Mouse (Mus musculus) heart, adult 8-10 months (tissue): Measurements from ENCODE around the gene Bcas3. TPM values are rescaled to one million over a fixed set of nuclear protein-coding genes. Genes with fewer than 3 reads are reported as not detected.

Experiments
- DNase-seq: peaks from one replicate; pipeline ENCODE4 v3.0.0; 2022; ENCODE audit warnings: low spot score
- total RNA-seq, 4 experiments: library from RNA; stranded (reverse); gene quantifications; 2 replicates each; pipeline ENCODE4 v1.2.4; 2022

Gene Bcas3
- total RNA-seq, 4 experiments from 2014 or later, result 35.3 to 44.4 (median 42.9) TPM

- no peak for DNase-seq
These were observed 395.9 kb downstream of the Bcas3 start for GRCm38 (mm10) chr11:85748891-85749290.

DNA sequence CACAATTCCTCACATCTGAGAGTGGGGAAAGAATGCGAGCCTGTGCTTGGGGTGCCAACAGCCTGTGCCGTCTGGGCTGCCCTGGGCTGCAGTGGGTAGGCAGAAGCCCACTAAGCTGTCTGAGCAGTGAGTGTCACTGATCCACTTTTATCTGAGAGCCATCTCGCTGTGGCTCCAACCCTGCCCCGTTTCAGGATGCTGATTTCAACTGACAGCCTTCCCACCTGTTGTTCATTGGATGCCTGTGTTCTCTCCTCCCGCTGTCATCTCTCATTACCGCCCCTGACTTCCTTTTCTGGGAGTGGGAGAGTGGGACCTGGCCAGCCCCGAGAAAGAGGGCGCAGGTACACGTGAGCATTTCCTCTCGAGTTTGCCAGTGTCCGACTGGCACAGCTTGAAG is 398.2 kb downstream of the Bcas3 start:
- DNase-seq, result no peak

GRCm38 (mm10) chr11:85754631-85755502 is 401.9 kb downstream of the Bcas3 start:
- DNase-seq, result no peak

DNA sequence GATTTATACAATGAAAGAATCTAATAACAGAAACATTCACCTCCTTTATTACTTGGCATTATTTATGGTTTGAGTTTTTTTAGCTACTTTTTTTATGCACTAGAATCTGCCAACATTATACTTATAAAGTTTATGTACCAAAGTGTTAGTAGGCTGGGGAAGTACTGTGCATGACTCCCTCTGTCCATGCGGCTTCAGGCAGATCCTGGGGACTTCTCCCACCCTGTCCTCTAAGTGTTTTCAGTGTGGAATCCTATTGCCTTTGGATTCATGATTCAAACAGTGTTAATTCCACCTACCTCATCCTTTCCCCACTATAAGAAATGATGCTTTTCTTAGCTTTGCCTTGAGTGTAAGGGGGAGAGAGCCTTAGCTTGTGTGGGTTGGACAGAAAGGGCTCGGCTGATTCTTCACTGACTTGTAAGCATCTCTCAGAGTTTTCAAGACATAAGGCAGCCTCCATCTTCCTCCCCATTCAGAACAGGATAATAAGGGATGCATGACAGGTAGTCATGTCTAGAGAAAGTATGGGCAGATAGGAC is 402.6 kb downstream of the Bcas3 start:
- DNase-seq, result no peak

GRCm38 (mm10) chr11:85758891-85759290 is 405.9 kb downstream of the Bcas3 start:
- DNase-seq, result no peak

DNA sequence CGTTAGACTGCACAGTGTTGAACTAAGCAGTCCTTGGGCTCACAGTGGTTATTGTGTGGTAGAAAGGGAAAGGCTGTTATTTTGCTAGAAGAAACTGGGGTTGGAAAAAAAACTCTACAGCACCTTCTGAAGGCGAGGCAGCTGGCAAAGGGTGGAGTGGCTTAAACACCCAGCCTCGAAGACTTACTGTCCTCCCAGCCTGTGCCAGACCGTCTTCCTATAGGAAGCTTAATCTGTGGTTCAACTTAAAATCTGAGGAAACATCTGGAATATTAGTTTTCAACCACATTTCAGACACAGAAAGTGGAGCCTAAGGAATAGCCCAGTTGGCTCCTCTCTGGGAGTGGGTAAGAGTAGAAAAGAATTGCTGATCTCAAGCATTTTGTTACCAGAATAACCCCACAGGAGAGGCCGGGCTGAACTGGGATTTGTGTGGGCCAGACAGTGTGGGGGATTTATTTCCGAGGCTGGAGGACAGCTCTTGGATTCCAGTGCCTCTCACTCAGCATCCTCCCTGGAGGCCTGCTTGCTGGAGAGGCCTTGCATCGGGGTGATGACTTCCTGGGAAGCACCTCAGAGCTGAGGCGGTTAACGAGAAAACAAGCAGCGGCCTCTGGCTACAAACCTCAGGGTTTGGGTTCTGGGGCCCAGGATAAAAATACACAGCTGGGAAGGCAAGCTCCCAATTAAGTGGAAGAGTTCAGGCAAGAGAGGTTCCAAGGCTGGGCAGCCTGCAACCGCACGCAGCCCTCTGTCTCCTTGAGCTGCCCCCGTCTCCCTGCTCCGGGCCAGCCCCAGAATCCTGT is 406.9 kb downstream of the Bcas3 start:
- DNase-seq, result peak; percentile 68

DNA sequence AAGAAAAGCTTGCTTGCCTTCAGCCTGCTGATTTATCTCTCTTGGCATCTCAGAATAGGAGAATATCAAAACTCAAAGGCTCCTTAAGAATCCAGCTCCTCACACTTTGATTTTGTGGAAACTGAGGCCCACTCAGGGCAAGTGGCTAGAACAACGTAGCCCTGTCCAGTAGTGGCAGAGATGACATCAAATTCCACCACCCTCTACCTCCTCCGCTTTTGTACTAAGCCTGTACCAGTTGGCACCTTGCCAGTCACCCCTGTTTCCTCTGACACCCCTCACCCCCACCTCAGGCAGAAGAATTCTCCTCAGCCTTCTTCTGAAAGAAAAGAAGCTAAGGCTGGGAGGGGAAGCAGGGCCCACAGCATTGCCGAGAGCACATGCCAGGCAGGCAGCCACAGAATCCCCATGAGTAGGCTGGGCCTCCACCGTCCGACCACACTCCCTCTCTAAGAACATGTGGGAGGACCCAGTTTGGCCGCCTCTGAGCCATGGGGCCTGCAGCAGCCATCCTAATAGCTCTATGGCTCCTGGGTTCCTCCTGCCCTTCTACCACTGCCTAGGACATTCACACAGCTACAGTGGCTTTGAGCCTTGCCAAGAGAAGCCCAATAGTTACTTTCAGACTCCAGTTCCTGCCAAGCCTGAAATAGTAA is 407.6 kb downstream of the Bcas3 start:
- DNase-seq, result peak; percentile 57

DNA sequence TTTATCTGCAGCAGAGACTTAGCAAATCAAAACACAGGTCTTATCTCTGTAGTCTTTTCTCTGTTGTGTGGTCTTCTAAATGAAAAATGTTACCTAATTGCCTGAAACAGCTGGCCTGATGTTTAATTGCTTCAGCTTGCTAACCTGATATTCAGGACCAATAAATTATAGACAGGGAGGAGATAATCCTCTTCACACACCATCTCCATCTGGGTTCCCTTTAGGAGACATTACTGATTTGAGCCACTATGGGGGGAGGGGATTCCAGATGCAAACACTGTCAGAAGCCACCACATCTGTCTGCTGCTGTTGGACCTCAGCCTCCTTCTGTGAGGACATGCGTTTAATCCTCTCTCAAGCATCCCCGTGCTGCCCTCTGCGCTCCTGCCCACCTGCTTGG is 408.2 kb downstream of the Bcas3 start:
- DNase-seq, result no peak

DNA sequence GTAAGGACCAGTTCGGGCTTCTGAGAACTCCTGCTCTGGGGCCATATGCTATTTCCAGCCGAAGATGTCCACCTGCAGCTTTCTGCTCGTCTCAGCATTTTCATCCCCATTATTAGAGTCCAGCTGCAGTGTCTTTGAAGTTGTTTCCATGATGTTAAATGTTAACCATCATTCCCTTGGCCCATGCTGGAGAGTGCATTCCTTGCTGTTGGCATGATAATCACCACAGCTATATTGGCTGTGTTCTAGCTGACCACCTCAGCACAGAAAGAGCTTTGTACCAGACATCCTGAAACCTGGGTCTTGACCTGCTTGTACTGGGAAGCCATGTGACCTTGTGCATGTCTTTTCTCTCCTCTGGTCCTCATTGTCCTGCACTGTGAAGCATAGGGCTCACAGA is 410.7 kb downstream of the Bcas3 start:
- DNase-seq, result no peak

DNA sequence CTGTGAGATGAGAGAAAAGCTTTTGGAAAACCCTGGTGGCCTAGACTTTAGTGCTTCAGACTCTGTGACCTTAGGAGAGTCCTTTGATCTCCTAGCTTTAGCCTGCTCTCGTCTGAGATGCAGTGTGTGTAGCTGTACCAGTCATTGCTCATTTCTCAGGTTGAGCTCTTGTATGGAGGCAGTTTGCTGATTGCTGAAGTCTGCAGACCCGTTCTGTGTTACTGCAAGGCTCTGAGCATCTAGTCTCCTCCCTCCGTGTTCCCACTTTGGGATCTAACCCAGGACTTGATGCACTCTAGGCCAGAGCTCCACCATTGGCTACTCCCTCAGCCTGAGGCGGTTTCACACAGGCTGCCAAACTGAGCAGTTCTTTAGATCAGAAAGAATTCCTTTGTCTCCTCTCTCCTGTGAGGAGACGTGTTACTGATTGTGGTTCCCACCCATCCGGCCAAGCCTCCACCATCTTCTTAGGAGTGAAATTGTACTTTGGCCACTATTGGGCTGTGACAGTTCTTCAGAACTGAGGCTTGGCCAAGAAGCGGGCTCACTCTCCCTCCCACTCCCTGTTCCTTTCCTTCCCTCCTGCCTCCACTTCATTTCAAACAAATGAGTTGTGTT is 413.2 kb downstream of the Bcas3 start:
- peak; percentile 50 for DNase-seq

DNA sequence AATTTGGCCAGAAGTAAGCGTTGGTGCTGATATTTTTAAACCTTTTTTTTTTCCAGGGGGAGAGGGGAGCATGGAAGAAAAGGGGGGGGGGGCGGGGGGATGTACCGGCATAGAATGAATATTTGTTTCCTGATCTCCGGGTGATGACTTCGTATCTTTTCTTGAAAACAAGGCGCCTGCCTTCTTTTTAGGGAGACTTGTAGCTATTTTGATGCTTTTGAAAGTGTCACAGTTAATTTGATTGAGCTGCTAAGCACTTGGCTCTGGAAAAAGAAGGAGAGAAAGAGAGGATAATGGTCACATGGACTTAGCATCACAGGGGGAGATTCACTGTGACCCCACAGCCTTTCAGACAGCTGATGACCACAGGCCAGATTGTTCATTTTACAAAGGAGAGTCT is 413.8 kb downstream of the Bcas3 start:
- DNase-seq, result no peak

DNA sequence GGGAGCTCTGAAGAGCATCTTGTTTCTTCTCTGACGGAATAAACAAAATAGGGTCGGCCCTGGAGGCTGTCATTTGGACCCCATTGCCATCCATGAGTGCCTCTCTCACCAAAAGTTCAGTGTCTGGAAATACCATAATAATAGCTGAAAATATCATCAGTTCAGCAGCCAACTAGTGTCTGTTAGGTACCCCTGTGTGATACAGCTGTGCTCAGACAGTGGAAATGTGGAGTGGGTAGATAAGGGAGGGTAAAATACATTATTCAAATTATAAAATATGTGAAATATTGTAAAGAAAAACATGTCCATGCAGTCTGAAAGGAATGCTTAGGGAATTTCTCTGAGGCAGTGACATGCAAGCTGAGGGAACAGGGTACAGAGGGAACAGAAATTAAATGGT is 416.8 kb downstream of the Bcas3 start:
- DNase-seq, result no peak

GRCm38 (mm10) chr11:85773391-85773790 is 420.4 kb downstream of the Bcas3 start:
- DNase-seq, result no peak

- DNase-seq, result no peak
These were observed 421.7 kb downstream of the Bcas3 start for GRCm38 (mm10) chr11:85774707-85775106.

GRCm38 (mm10) chr11:85775492-85775891 is 422.5 kb downstream of the Bcas3 start:
- peak; percentile 45 for DNase-seq

DNA sequence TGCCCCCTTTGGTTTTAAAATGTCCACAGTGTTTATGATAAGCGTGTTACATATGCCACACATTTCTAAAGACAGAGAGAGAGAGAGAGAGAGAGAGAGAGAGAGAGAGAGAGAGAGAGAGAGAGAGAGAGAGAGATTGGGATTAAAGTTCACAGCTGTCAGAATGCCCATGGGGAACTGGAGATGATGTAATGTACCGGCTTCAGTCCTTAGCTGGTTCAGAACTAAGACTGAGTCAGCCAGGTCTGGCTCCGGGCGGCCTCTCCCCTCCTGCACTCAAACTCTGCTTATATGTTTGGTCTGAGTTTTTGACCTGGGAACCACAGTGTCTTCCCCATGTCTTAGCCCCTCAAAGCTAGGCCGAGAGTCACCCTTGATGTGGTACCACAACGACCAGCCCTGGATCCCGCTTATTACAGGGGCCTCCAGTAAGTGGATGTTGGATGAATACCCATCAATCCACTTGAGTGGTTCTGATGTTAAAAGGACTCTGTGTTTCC is 423.9 kb downstream of the Bcas3 start:
- no peak for DNase-seq

DNA sequence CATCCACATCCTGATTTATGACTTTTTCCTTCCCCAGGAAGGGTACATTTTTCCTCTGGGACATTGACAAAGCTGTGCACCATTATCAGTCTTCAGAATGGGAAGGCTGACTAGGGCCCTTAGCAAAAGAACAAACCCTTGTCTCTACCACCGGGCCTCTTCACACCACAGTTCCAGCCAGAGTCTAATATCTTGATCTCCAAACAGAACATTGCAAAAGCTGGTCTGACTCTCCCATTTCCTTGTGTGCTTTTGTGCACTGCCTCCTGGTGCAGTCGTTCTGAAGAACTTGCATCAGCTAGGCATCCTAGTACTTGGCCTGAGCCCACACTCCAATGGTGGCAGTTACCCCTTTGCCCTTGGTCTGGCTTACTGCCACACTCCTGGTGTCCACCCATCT is 425.0 kb downstream of the Bcas3 start:
- DNase-seq, result no peak

- no peak for DNase-seq
These were observed 427.3 kb downstream of the Bcas3 start for GRCm38 (mm10) chr11:85780303-85780702.

- no peak for DNase-seq
These were observed 433.2 kb downstream of the Bcas3 start for GRCm38 (mm10) chr11:85786113-85786718.

DNA sequence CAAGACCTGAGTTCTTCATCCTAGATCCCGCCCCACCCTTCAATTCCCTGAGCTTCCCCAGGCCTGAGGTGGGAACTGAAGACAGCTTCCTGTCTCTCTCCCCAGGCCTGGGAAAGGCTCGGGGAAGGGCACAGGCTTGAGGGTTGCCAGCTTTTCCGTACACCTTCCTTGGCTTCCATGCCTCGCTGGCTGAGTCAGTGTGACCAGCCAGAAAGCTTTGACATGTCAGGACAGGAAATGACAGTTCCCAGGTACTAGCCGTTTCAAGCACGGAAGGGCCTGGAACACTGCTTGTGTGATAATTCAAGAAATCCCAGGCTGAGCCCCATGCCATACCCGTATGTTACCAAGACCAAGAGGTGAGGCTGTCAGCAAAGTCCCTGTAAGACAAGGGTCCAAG is 436.8 kb downstream of the Bcas3 start:
- DNase-seq, result no peak

DNA sequence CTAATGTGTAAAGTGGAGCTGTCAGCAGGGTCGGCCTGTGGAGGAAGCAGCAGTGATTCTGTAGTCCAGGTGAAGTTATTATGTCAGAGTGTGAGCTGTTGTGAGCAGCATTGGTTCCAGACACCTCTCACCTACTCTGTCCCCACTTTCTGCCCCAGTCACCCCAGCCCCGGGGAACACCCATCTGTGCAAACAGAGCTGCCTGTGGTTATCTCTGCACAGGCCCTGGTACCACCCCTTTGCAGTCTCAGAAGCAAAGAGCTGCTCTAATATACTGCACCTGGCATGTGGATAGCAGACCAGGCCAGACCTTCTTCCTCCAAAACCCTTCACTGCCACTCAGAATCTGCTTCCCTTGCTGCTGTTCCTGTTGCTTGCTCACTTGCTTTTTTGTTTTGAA is 437.3 kb downstream of the Bcas3 start:
- DNase-seq, result no peak
